Mouse (Mus musculus) heart, adult 11 months (tissue): ENCODE measurements around the gene Taok3.
A peak's percentile ranks its signal among the peaks of the same experiment; 100 is the strongest.

Experiments
- DNase-seq: peaks from one replicate; pipeline ENCODE4 v3.0.0; 2022

Taok3 gene

GRCm38 (mm10) chr5:117305754-117306153 is 185.8 kb downstream of the Taok3 start:
- DNase-seq, result no peak

DNA sequence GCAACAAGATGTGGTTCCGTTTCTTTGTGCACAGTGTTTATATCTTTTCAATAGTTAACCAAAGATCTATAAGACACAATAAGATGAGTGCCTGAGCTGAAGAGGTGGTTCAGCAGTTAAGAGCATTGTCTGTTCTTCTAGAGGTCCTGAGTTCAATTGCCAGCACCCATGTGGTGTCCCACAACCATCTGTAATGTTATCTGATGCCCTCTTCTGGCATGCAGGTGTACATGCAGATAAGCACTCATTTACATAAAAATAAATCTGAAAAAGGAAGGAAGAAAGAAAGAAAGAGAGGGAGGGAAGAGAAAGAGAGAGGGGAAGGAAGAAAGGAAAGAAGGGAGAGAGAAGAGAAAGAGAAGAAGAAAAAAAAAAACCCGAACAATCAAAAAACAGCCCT is 186.9 kb downstream of the Taok3 start:
- no peak for DNase-seq

DNA sequence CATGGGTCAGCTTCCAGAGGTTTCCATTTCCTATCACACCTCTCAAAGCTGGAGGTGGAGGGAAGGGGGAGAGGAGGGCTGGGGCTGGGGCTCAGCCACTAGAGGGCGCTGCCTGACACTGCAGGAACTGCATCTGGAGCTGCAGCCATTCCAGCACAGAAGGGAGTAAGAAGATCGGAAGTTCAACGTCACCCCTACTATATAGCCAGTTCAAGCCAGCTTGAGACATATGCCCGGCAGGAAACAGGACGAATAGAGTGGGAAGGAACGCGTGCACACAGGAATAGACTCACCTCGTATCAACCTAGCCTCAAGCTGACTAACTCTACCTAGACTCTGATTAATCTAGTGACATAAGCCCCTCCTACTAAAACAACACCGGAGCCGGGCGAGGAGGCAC is 187.8 kb downstream of the Taok3 start:
- peak; percentile 96 for DNase-seq

GRCm38 (mm10) chr5:117313420-117313819 is 193.5 kb downstream of the Taok3 start:
- DNase-seq, result peak; percentile 95

DNA sequence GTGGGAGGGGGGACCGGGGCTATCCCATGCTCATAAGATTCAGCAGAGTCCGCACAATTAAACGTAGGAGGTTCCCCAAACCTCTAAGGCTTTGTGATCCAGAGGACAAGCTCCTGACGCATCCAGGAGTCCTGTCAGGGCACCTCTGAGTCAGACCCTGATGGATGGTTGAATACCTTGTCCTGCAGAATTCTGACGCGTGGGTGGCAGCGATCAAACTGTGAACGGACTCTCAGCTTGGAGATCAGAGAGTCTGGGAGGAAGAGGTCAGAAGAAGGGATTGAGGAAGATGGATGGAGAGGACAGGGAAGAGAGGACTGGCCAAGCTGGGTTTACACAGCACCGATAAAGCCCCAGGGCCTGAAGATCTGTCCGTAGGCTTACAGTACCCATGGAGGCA is 194.0 kb downstream of the Taok3 start:
- no peak for DNase-seq

GRCm38 (mm10) chr5:117314587-117315428 is 194.9 kb downstream of the Taok3 start:
- no peak for DNase-seq

GRCm38 (mm10) chr5:117318741-117319629 is 199.1 kb downstream of the Taok3 start, which contains the start of gene Vsig10:
Gene Vsig10 (plus strand): TSS chr5:117319083.
- DNase-seq, result peak; percentile 98

GRCm38 (mm10) chr5:117323751-117324150 is 203.8 kb downstream of the Taok3 start:
- DNase-seq, result no peak
